Mouse (Mus musculus) brain, embryonic 18.5 days (tissue): ENCODE measurements at regions not wholly inside any gene's neighbourhood (a gene's known extent, or its start where the extent isn't known, plus 50 kb on each side); places are given as distances from the start of the nearest gene placed in this dataset.
"Not testable (repeated sequence)": the region's sequence is repeated elsewhere in the genome, so short reads cannot be mapped to it uniquely, and the experiment has no call there.

Experiments used
- DNase-seq: peaks from one replicate; pipeline ENCODE4 v3.0.0-alpha.2; 2012; ENCODE audit warnings: low read depth, low spot score

GRCm38 (mm10) chr12:11518379-11518778 lies 62.5 kb downstream of the Rad51ap2 start:
- DNase-seq = peak; percentile 8

- no peak for DNase-seq
Observed at GRCm38 (mm10) chr12:11562891-11563290, 107.0 kb downstream of the Rad51ap2 start.

DNA sequence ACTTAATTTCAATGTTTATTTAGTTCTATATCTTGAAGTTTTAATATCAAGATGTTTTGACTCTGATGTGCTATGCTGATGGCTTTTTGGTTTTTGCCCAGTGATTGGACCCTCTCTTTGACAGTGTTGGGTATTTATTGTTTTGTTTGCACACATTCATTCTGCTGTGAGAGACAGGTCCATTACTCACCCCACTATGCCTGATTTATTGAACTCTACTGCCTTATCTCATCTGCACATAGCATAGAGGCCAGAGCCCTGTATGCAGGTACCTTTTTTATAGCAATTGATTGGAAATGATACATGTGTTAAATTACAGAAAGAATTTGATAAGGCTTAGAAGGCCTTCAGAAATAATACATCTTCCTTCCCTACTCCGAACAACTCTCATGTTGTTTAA lies 114.3 kb downstream of the Rad51ap2 start:
- no peak for DNase-seq

GRCm38 (mm10) chr12:11603946-11604345 lies 148.1 kb downstream of the Rad51ap2 start:
- no peak for DNase-seq

DNA sequence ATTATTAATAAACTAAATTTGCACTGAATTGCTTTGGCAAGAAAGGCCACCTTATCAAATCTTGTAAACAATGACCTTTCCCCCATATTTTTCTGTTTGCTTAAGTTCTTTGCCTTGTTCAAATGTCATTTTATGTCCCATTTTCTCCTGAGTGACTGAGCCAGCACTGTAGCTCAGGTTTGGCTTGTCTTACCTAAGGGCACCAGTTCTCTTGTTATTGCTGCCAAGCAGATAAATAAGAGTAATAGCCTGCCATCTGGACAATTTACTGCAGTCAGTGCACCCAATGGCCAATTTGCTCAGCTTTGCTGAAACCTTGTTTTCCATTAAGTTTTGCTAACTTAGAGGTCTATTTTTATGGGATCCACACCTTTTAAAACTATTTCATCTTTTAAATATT lies 152.9 kb downstream of the Rad51ap2 start:
- no peak for DNase-seq

DNA sequence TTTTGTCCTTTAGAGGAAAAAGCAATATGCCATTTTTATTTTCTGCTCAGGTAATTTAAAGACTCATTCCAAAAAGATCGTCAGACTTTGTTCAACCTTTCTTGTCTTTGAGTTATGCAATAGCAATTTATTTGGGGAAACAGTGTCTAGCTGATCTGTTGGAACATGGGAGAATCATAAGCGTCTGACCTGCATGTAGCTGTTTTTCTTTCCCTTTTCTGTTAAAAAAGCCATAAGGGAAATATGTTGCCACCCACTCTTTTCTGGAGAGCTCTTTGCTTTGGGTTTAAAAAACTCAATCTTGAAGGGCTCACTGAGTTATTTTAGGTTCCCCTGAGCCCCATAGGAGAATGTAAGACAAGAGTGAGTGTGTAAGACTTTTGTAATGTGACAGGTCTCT lies 155.8 kb downstream of the Rad51ap2 start:
- no peak for DNase-seq

GRCm38 (mm10) chr12:11615237-11615636 lies 159.4 kb downstream of the Rad51ap2 start:
- no peak for DNase-seq

- no peak for DNase-seq
Observed at GRCm38 (mm10) chr12:11623561-11623960, 167.7 kb downstream of the Rad51ap2 start.

DNA sequence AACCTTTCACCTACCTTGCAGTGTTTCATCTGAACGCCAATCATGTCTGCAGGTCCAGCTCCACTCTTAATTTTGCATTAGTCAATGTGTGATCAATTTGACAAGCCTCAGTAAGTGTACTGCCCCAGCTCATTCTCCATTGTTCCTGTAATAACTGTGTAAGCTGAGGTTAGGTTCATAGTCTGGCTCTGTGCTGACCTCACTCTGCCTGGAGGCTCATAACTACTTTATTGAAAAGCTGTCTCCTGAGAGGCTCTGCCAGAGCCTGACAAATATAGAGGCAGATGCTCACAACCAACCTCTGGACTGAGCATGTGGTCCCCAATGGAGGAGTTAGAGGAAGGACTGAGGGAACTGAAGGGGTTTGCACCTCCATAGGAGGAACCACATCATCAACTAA lies 174.3 kb downstream of the Rad51ap2 start:
- DNase-seq = no peak

DNA sequence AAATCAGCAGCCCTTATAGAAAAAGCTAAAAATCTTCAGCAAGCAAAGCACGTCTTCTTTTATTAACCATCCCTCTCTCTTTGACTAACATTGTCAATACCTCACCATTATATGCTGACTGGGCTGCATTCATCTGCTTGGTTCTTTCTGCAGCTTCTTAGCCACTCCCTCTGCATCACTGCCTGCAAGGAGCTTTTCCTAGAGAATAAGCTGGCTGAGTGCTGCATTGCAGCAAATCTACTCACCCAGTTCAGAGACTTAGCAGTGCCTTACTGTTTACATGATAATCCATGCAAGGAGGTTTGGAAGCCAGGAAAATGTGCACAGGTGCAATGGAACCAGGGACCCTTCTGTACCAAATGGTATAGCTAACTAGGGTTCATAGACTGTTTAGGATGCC lies 175.9 kb downstream of the Rad51ap2 start:
- DNase-seq = no peak

GRCm38 (mm10) chr12:11673281-11673680 lies 217.4 kb downstream of the Rad51ap2 start:
- DNase-seq = no peak

DNA sequence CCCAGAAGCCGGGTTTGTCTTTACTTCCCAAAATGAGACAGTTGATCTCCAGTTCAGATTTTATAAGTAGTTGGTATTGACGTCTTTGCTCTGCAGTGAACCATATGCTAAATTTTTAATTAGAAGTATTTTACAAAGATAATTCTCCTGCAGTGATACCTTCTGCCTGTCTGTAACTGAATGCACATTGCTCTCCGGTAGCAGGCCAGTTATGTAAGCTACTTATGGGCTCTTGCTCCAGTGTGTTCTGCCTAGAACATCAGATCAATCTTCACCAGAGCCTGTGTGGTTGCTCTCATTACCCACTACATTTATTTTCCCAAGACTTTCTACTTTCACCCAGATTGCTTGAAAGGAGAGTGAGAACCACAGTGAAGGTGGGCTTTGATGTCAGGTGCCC lies 238.9 kb downstream of the Rad51ap2 start:
- DNase-seq = no peak

GRCm38 (mm10) chr12:11708879-11709602 lies 253.2 kb downstream of the Rad51ap2 start:
- DNase-seq = peak; percentile 14

GRCm38 (mm10) chr12:11717633-11718032 lies 261.8 kb downstream of the Rad51ap2 start:
- DNase-seq = no peak

GRCm38 (mm10) chr12:11751471-11751870 lies 295.6 kb downstream of the Rad51ap2 start:
- DNase-seq = no peak

DNA sequence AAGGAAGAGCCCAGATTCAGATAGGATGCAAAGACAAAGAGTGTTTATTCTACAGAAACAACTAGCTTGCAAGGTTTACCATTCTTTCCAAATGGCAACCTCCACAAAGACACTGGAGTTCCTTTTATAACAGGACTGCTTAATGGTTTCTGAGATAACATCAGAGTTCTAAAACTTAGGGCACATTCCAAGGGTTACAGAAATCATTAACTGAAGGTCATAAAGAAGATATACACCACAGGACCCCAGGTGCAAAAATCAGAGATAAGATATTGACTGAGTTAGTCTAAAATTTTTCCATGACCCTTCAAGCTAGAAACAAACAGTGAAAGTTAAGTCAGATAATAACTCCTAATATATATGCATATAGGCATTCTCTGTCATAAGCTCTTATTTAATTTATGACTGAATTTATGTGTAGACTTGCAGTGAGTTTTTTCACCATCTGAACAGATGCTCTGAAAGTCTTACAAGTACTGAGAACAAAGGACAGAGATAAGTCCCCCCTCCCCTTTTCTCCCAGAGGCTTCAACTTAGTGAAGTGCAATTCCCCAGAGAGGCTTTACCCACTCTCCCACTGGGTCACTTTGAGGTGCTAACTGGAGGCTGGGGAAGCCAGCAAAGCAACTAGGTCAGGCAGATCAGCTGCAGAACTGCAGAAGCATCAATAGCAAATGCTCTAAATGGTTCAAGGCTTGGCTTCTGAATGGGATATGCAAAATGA lies 298.5 kb downstream of the Rad51ap2 start:
- DNase-seq = no peak

DNA sequence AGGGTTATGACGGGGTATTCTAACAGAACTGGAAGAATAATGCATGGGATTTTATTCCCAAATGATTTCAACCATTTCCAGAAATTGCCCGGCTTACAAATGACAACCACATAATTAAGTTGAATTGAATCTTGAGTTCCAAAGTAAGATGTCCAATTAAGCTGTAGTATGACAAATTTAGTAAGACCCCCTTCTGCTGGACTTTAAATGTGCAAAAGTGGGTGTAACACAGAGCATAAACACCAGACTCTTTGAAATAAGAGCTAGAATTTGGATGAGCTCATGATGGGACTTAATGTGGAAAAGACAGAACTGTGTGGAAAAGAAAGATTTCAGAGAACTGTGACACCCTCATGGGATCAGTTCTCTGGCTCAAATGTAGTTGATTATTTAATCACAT lies 346.4 kb downstream of the Rad51ap2 start:
- no peak for DNase-seq

GRCm38 (mm10) chr12:11803162-11803561 lies 347.3 kb downstream of the Rad51ap2 start:
- DNase-seq = no peak

GRCm38 (mm10) chr12:11829701-11830100 lies 373.8 kb downstream of the Rad51ap2 start:
- no peak for DNase-seq

- no peak for DNase-seq
Observed at GRCm38 (mm10) chr12:11831292-11831691, 375.4 kb downstream of the Rad51ap2 start.

- no peak for DNase-seq
Observed at GRCm38 (mm10) chr12:11837819-11838472, 382.1 kb downstream of the Rad51ap2 start.

GRCm38 (mm10) chr12:11851034-11851433 lies 395.2 kb downstream of the Rad51ap2 start:
- DNase-seq = no peak

- DNase-seq = not testable (repeated sequence)
Observed at GRCm38 (mm10) chr12:11881809-11882208, 380.1 kb upstream of the Fam49a start.
